ENCODE assay signal across 15 mouse cellular contexts in the genomic region with DNA sequence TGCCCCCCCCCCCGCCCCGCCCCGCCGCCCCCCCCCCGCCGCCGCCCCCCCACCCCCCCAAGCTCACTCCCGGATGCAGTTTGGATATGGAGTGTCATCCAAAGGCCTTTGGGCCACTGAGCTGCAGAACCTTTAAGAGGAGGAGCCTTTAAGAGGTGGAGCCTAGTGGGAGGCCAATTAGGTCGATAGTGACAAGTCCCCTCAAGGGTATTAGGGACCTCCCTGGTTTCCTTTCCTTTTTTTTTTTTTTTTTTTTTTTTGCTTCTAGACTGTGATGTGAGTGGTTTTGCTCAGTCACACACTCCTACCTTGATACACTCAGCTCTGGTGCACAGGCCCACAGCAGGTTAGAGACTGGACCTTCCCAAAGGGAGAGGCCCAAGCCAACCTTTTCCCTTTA.
DNase-seq lines count a peak whose midpoint lies in the region; ATAC-seq and TF ChIP-seq lines count a peak whose summit lies in the region.
"Had no signal": no experiment of that assay in that cellular context is flagged by ENCODE, and none has a peak within 500 bp of the region (broad histone marks: within the 10 kb centered on the region; RNA-seq: fewer than 3 reads in every experiment).

No protein-coding gene starts in this region.

- H3K27me3 ChIP-seq in midbrain, embryonic 10.5 days (ENCODE audit: low read depth, poor library complexity, severe bottlenecking) = peaks cover 60% of the 10 kb centered on the region
- H3K27me3 ChIP-seq in midbrain, embryonic 16.5 days (ENCODE audit: control insufficient read depth, insufficient read depth, low read depth, low read length) = no peaks in the 10 kb centered on the region
- no peaks in the 10 kb centered on the region for H3K27me3 ChIP-seq in forebrain, embryonic 16.5 days (replicated peaks; ENCODE audit: control insufficient read depth, insufficient read depth, low read length)
- H3K27me3 ChIP-seq in thymus, adult 2 months (ENCODE audit: control insufficient read depth, insufficient read depth, low read length) = peaks cover 2% of the 10 kb centered on the region; the same call in 1 of the 2 replicates

- DNase-seq in embryo, embryonic 10 days (ENCODE audit: low spot score) = peak; percentile 37
- DNase-seq in embryo, embryonic 11 days = no peak
- DNase-seq in midbrain, embryonic 10.5 days (ENCODE audit: low spot score) = no peak
- peak; percentile 57 for DNase-seq in retina, embryonic 14.5 days (ENCODE audit: low spot score)
- DNase-seq in layer of hippocampus, adult 2 months (ENCODE audit: low spot score in 2 of 2) = no peak
- no peak for DNase-seq in thymus, adult 2 months
- DNase-seq: adrenal gland, postnatal 25 days; gastrocnemius, postnatal 25 days; layer of hippocampus, postnatal 36 days had no signal

- TF ChIP-seq POLR2A in thymus, adult 2 months (IDR thresholded peaks at IDR 0.05; ENCODE audit: control insufficient read depth, extremely low read depth, insufficient read depth, low read length, poor library complexity) = no peak

- WGBS in midbrain, embryonic 10.5 days = 0% methylated on average over 2 of the region's 9 CpGs
- WGBS in midbrain, embryonic 16.5 days = 0% methylated on average over 1 of the region's 9 CpGs
- 0% methylated on average over 5 of the region's 9 CpGs for WGBS in forebrain, embryonic 16.5 days
- 9% methylated on average over 9 of the region's 9 CpGs for WGBS in thymus, adult 2 months

- H3K4me1 ChIP-seq in midbrain, embryonic 10.5 days = peaks cover 36% of the 10 kb centered on the region
- peaks cover 7% of the 10 kb centered on the region; the same call in 1 of the 2 replicates for H3K4me1 ChIP-seq in midbrain, embryonic 16.5 days (ENCODE audit: control insufficient read depth, insufficient read depth, low read length)
- H3K4me1 ChIP-seq in forebrain, embryonic 16.5 days (replicated peaks; ENCODE audit: control insufficient read depth, insufficient read depth, low read length) = peaks cover 8% of the 10 kb centered on the region
- H3K4me1 ChIP-seq in thymus, adult 2 months (replicated peaks; ENCODE audit: control insufficient read depth, insufficient read depth, low read length) = no peaks in the 10 kb centered on the region

- H3K36me3 ChIP-seq in midbrain, embryonic 10.5 days = 0 out of 2 replicates have a peak, but pooled peaks cover 10% of the 10 kb centered on the region
- no peaks in the 10 kb centered on the region for H3K36me3 ChIP-seq in midbrain, embryonic 16.5 days (ENCODE audit: control insufficient read depth, insufficient read depth, low read length)
- no peaks in the 10 kb centered on the region for H3K36me3 ChIP-seq in forebrain, embryonic 16.5 days (ENCODE audit: control insufficient read depth, insufficient read depth)
- H3K36me3 ChIP-seq in thymus, adult 2 months (ENCODE audit: control insufficient read depth, insufficient read depth, low read length) = no peaks in the 10 kb centered on the region
- H3K36me3 ChIP-seq: kidney, embryonic 15.5 days; limb, embryonic 15.5 days; lung, embryonic 15.5 days had no signal

- no peak overlapping the region for H3K9ac ChIP-seq in midbrain, embryonic 16.5 days (ENCODE audit: low read depth, low read length)
- no peak overlapping the region for H3K9ac ChIP-seq in forebrain, embryonic 16.5 days (replicated peaks; ENCODE audit: low read depth, low read length)
- H3K9ac ChIP-seq: limb, embryonic 15.5 days; lung, embryonic 15.5 days had no signal

- ATAC-seq in midbrain, embryonic 16.5 days = no peak
- ATAC-seq in forebrain, embryonic 16.5 days = peak; percentile 31; the same call in 1 of the 2 replicates

- no peak for TF ChIP-seq CTCF in layer of hippocampus, adult 2 months (conservative IDR thresholded peaks at IDR 0.05)
- TF ChIP-seq CTCF in thymus, adult 2 months (IDR thresholded peaks at IDR 0.05; ENCODE audit: borderline replicate concordance, control insufficient read depth, extremely low read depth, insufficient read depth, low read length, poor library complexity) = no peak

- H3K9me3 ChIP-seq in midbrain, embryonic 10.5 days (replicated peaks) = peaks cover 20% of the 10 kb centered on the region
- no peaks in the 10 kb centered on the region; the same call in 1 of the 2 replicates for H3K9me3 ChIP-seq in midbrain, embryonic 16.5 days (replicated peaks; ENCODE audit: control insufficient read depth, low read length, poor library complexity, severe bottlenecking)
- peaks cover 10% of the 10 kb centered on the region; the same call in 1 of the 2 replicates for H3K9me3 ChIP-seq in forebrain, embryonic 16.5 days (ENCODE audit: control insufficient read depth, low read length)
- H3K9me3 ChIP-seq: kidney, embryonic 15.5 days; limb, embryonic 15.5 days had no signal

- H3K27ac ChIP-seq in midbrain, embryonic 10.5 days (replicated peaks) = peak overlapping the region; percentile 83; the same call in 1 of the 2 replicates
- H3K27ac ChIP-seq in midbrain, embryonic 16.5 days (ENCODE audit: low read length) = no peak overlapping the region
- H3K27ac ChIP-seq in forebrain, embryonic 16.5 days (ENCODE audit: low read length) = no peak overlapping the region
- no peak overlapping the region for H3K27ac ChIP-seq in layer of hippocampus, adult 2 months
- H3K27ac ChIP-seq in thymus, adult 2 months (ENCODE audit: control insufficient read depth, insufficient read depth, low read length) = no peak overlapping the region
- H3K27ac ChIP-seq: kidney, embryonic 15.5 days; limb, embryonic 15.5 days; lung, embryonic 15.5 days; stomach, postnatal 0 days had no signal

- H3K4me3 ChIP-seq in midbrain, embryonic 10.5 days = no peak overlapping the region
- no peak overlapping the region for H3K4me3 ChIP-seq in midbrain, embryonic 16.5 days (ENCODE audit: low read depth, low read length)
- H3K4me3 ChIP-seq in forebrain, embryonic 16.5 days (replicated peaks; ENCODE audit: low read length) = no peak overlapping the region
- H3K4me3 ChIP-seq in layer of hippocampus, adult 2 months = no peak overlapping the region
- H3K4me3 ChIP-seq in thymus, adult 2 months (ENCODE audit: control insufficient read depth, insufficient read depth, low read length) = no peak overlapping the region
- H3K4me3 ChIP-seq: limb, embryonic 15.5 days; lung, embryonic 15.5 days had no signal

- no peak overlapping the region for H3K4me2 ChIP-seq in midbrain, embryonic 16.5 days (ENCODE audit: low read length)
- H3K4me2 ChIP-seq in forebrain, embryonic 16.5 days (ENCODE audit: low read length) = no peak overlapping the region

Comparison
In these comparisons a context has a peak if more than half of its experiments do, and no peak if none do; other contexts are left out.
1. DNase-seq: peak in embryo, embryonic 10 days (single experiment) and retina, embryonic 14.5 days (single experiment); none in embryo, embryonic 11 days (single experiment), midbrain, embryonic 10.5 days (single experiment), layer of hippocampus, adult 2 months (0 of 2) and thymus, adult 2 months (single experiment).